Mouse (Mus musculus) kidney, postnatal 25 days (tissue): Measurements from ENCODE around the gene Nek6.

Experiments
- DNase-seq, 2 experiments: peaks; one replicate each; pipeline ENCODE4 v3.0.0; 2021; ENCODE audit warnings: mixed read lengths in 2 of 2

The Nek6 gene

DNA sequence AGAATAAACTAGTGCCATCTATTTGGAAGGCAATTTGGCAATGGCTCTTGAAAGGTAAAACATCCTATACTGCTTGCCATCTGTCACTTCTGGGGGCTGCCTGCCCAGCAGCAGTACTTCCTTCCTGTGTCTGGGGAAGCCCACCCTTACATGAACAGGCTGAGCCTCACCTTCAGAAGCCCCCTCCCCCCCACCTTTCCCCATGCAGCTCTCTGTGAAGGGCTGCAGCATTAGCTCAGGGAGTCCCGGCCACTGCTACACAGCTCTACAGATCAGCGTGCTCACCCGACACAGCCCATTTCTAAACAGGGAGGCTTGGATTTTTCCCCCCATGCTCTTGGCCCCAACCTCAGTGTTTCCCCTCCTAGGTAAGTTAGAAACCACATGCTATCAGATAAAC is 118.0 kb downstream of the Nek6 start:
- DNase-seq, result no peak

DNA sequence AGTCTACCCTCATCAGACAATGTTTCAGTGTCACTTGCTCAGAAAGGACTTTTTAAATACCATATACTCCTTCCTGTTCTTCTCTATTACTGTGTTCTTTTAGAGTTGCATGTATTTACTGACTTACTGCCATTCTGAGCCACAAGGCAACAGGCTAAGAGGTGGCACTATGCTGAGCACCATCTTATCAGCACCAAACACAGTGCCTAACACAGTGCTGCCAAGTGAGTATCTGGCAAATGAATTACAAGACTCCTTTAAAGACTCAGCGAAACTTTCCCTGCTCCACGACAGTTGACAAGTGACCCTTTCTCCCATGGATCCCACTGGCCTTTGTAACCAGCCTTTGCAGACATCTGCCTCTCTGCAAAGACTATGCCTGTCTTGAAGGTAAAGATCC is 119.1 kb downstream of the Nek6 start:
- no peak for DNase-seq

DNA sequence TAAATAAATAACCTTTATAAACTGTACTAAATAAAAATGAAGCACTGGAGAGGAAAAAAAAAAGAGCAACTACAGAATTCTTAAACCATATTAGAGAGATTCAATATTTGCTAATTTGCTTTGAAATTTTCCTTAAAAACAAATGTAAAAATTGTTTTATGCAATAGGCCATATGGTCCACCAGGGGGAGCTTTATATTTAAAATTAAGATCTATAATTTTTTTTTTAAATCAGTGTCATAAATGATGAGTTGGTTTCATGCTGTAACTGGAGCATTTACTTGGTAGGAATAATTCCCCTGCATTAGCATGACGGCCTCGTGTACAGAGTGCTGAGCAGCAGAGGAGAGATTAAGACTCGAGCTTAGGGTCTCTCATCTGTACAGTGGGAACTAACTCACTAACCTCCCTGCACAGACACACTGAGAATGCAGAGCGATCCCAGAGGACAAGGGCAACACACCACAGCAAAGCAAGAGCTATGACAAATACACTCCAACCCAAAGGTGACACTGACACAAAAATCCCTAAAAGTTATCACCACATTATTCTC is 126.3 kb downstream of the Nek6 start:
- DNase-seq, result no peak

GRCm38 (mm10) chr2:38641761-38642160 is 130.3 kb downstream of the Nek6 start:
- no peak for DNase-seq

DNA sequence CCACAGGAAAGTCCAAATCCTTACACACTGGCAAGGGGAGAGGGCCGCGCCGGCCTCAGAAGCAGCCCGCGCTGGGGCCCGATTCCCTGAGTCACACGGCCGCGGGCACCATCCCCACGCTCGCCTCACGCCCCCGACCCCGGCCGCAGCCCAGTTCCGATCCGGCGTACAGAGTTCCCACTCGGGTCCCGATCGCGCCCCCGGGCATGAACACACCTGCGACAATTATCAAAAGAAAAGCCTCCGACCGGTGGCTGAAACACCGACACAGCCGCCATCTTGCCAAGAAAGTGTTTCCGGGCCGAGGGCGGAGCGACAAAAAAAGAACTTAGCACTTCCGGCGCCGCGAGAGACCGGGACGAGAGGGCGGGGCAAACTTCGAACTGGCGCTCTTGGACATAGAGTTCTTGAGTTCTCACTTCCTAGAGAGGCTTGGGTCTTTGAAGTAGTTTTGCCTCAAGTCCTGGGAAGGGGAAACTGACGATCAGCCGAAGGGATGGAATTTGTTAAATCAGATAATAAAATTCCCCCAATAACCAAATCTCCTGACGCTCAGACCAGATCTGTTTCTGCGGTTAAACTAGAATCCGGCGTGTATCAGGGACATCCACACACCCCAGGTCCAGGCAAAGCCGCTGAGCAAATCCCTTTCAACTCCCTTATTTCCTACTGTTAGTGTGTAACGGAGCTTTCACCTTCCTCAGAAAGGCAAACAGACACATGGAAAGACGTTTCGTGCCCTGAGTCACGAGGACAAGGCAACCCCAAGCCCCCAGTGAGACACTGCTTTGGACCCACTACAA is 132.4 kb downstream of the Nek6 start, which contains the start of gene Psmb7:
TSS of gene Psmb7 (minus strand) at position 463 of the 803 bp plus-strand sequence.
- peak; percentile 95 for DNase-seq
